Mouse (Mus musculus) olfactory bulb, adult 2 months (tissue): ENCODE measurements around the gene Diaph3.

Experiments used
- CTCF ChIP-seq: fragments of 200-500 bp; IDR thresholded peaks from 2 replicates; pipeline ENCODE4 v1.5.1; 2012; ENCODE audit warnings: low read depth, mild to moderate bottlenecking, low read length, moderate library complexity; ENCODE audit not compliant: insufficient read depth
- POLR2A ChIP-seq: fragments of 200-500 bp; IDR thresholded peaks from 2 replicates; pipeline ENCODE4 v1.6.1; 2012; ENCODE audit warnings: mild to moderate bottlenecking, low read depth, low read length, moderate library complexity; ENCODE audit not compliant: insufficient read depth

DNA sequence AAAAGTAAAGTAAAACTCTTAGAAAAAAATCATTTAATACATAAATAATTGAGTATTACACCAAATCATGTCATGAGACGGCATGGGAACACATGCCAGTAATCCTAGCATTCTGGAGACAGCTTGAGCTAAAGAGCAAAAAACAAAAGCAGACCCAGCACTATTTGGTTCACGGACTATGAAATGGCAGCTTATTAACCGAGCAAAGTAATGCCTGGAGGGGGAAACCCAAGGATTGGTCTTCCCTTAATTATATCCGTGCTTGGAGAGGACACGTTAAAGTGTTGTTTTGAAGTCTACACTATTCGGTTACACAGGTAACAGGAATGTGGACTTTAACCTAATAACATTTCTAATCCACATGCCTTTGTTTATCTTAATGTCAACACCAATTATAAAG, 19.2 kb downstream of the Diaph3 start:
- TF ChIP-seq CTCF (no peak), POLR2A (no peak)
